Mouse (Mus musculus) adrenal gland, adult 10 weeks (tissue): ENCODE data around the gene Lbx1. TPM values are rescaled to one million over a fixed set of nuclear protein-coding genes. Genes with fewer than 3 reads are reported as not detected.

Experiments used
- polyA plus RNA-seq: library from polyadenylated mRNA; stranded (reverse); fragments of 350-450 nt; fragmentation: Illumina TruSeq; extraction: RNeasy Lipid Tissue Mini Kit (QIAGEN cat#74804); gene quantifications from one replicate; pipeline ENCODE4 v1.2.3, GENCODE M21; 2014; ENCODE audit warnings: low read depth, low replicate concordance

The Lbx1 gene
- not detected for polyA plus RNA-seq

GRCm38 (mm10) chr19:45235766-45236362 lies at the start of gene Lbx1:
Lbx1 (minus strand) TSS chr19:45235812.

Other genes with a start within 250 kb of the Lbx1 start
- 0.52 TPM for gene Sema4g, start 246.7 kb downstream of the Lbx1 start, polyA plus RNA-seq
- 8.7 TPM for gene Twnk, start 230.1 kb downstream of the Lbx1 start, polyA plus RNA-seq
- gene Mrpl43, start 229.4 kb downstream of the Lbx1 start, polyA plus RNA-seq, result 15.7 TPM
- gene Lzts2, start 221.4 kb downstream of the Lbx1 start, polyA plus RNA-seq, result 10.3 TPM
- gene Pdzd7, start 190.1 kb downstream of the Lbx1 start, polyA plus RNA-seq, result not detected
- gene Sfxn3, start 188.3 kb downstream of the Lbx1 start, polyA plus RNA-seq, result 24.6 TPM
- not detected for gene Kazald1, start 160.6 kb downstream of the Lbx1 start, polyA plus RNA-seq
- gene Tlx1, start 85.1 kb downstream of the Lbx1 start, polyA plus RNA-seq, result not detected
- gene Btrc, start 127.9 kb upstream of the Lbx1 start, polyA plus RNA-seq, result 22.5 TPM